Mouse (Mus musculus): Measurements from ENCODE around the gene Inpp5a. TPM values are rescaled to one million over a fixed set of nuclear protein-coding genes. Genes with fewer than 3 reads are reported as not detected.
"Not testable (repeated sequence)": the region's sequence is repeated elsewhere in the genome, so short reads cannot be mapped to it uniquely, and the experiment has no call there.

The Inpp5a gene
- total RNA-seq, 2 experiments from 2014 or later = 77.2 to 95.0 TPM

DNA sequence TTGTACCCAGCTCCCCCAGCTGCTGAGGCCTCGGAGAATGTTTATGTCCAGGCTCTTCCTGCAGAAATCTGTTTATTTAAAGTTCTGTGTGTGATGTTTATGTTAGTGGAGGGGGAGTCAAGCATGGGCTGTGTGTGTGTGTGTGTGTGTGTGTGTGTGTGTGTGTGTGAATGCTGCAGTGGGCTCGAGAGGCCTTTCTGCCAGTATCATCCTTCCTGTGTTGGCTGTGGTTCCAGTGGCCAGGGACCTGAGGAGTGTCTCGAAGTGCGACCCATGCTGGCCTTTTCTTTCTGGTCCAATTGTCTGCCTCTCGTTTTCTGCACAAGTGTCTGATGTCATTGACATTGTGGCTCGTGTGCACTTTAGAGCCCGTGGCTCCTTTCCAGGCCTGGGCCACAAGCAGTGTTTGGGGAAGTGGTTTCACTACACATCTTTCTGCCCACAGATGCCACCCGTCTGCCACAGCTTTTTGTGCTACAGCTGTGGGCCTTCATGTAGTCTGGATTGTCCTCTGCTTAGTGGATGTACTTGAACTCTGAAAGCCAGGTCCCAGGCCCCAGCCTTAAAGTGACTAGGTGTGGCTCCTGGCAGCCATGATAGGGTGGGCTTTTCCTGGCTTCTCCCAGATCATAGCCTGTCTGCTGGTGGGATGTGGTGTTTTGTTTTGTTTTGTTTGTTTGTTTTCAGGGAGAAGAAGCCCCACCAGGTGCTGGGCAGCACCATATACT is 23.5 kb downstream of the Inpp5a start:
- intact Hi-C loops (cut with DNase I) = no loop called here
- TF ChIP-seq CTCF (IDR thresholded peaks at IDR 0.05) = no peak
- peak overlapping the region; percentile 16; the same call in 1 of the 2 replicates for H3K27ac ChIP-seq
- DNase-seq = peak; percentile 39
- no peak overlapping the region for H3K4me3 ChIP-seq

- Histone ChIP-seq H3K27ac (no peak overlapping the region), H3K4me3 (no peak overlapping the region)
- peak; percentile 18 for DNase-seq
- intact Hi-C loops (cut with DNase I) = no loop called here
- no peak for TF ChIP-seq CTCF (IDR thresholded peaks at IDR 0.05)
These were observed 24.5 kb downstream of the Inpp5a start for GRCm38 (mm10) chr7:139413400-139413799.

- intact Hi-C loops (cut with DNase I) = no loop called here
- no peak for TF ChIP-seq CTCF (IDR thresholded peaks at IDR 0.05)
- Histone ChIP-seq H3K4me3 (no peak overlapping the region), H3K27ac (no peak overlapping the region; the same call in 1 of the 2 replicates)
- DNase-seq = peak; percentile 10
These were observed 26.8 kb downstream of the Inpp5a start for GRCm38 (mm10) chr7:139415616-139416225.

DNA sequence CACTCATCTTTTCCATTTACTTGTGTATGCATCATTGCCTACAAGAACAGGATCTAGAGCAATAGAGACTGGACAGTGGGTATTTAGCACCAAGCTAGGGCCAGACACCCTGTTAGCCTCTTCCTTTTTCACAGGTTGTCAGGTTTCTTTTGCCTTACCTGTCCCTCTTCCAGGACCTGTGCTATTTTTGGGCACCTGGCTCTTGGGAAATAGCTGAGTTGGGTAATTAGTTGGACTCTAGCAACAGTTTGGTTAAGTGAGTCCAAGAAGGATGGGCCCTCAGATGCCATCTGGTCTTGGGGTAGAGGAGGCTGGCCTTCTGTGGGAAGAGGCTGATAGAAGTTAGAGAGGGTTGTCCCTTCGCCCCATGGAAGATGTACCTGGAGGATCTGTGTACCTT is 29.5 kb downstream of the Inpp5a start:
- DNase-seq = peak; percentile 58
- no peak for TF ChIP-seq CTCF (IDR thresholded peaks at IDR 0.05)
- intact Hi-C loops (cut with DNase I) = no loop called here
- Histone ChIP-seq H3K4me3 (no peak overlapping the region), H3K27ac (no peak overlapping the region)

DNA sequence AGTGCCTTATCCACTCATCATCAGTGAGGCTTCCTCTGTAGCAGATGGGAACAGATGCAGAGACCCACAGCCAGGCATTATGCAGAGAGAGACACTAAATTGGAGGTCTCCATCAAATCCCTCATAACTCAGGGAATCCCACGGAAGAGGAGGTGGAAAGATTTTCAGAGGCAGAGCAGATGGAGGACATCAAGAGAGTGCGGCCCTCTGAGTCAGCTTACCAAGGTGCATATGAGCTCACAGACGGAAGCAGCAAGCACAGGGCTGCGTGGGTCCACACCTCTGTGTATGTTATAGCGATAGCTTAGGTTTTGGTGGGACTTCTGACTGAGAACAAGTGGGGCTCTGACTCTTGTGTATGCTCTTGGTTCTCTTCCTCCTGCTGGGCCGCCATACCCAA is 33.9 kb downstream of the Inpp5a start:
- intact Hi-C loops (cut with DNase I) = no loop called here
- Histone ChIP-seq H3K27ac (no peak overlapping the region), H3K4me3 (no peak overlapping the region)
- no peak for TF ChIP-seq CTCF (IDR thresholded peaks at IDR 0.05)
- DNase-seq = no peak

- no peak for TF ChIP-seq CTCF (IDR thresholded peaks at IDR 0.05)
- H3K4me3 ChIP-seq = peak overlapping the region; percentile 34; the same call in 1 of the 2 replicates
- intact Hi-C loops (cut with DNase I) = no loop called here
- DNase-seq = peak; percentile 60
- H3K27ac ChIP-seq = peak overlapping the region; percentile 81
These were observed 45.4 kb downstream of the Inpp5a start for GRCm38 (mm10) chr7:139434095-139434830.

GRCm38 (mm10) chr7:139434931-139435330 is 46.0 kb downstream of the Inpp5a start:
- DNase-seq; H3K4me3 ChIP-seq; intact Hi-C loops (cut with DNase I): not testable (repeated sequence)
- peak overlapping the region; percentile 81 for H3K27ac ChIP-seq

GRCm38 (mm10) chr7:139435749-139436148 is 46.8 kb downstream of the Inpp5a start:
- Histone ChIP-seq H3K27ac (peak overlapping the region; percentile 16), H3K4me3 (no peak overlapping the region)
- TF ChIP-seq CTCF (IDR thresholded peaks at IDR 0.05) = no peak
- no peak for DNase-seq
- intact Hi-C loops (cut with DNase I) = no loop called here

- no peak for TF ChIP-seq CTCF (IDR thresholded peaks at IDR 0.05)
- H3K4me3 ChIP-seq = no peak overlapping the region
- intact Hi-C loops (cut with DNase I) = no loop called here
- peak overlapping the region; percentile 5; the same call in 1 of the 2 replicates for H3K27ac ChIP-seq
- no peak for DNase-seq
These were observed 48.0 kb downstream of the Inpp5a start for GRCm38 (mm10) chr7:139436951-139437350.

GRCm38 (mm10) chr7:139437471-139437870 is 48.6 kb downstream of the Inpp5a start:
- no peak for TF ChIP-seq CTCF (IDR thresholded peaks at IDR 0.05)
- intact Hi-C loops (cut with DNase I) = no loop called here
- peak; percentile 17 for DNase-seq
- Histone ChIP-seq H3K4me3 (no peak overlapping the region), H3K27ac (no peak overlapping the region)

DNA sequence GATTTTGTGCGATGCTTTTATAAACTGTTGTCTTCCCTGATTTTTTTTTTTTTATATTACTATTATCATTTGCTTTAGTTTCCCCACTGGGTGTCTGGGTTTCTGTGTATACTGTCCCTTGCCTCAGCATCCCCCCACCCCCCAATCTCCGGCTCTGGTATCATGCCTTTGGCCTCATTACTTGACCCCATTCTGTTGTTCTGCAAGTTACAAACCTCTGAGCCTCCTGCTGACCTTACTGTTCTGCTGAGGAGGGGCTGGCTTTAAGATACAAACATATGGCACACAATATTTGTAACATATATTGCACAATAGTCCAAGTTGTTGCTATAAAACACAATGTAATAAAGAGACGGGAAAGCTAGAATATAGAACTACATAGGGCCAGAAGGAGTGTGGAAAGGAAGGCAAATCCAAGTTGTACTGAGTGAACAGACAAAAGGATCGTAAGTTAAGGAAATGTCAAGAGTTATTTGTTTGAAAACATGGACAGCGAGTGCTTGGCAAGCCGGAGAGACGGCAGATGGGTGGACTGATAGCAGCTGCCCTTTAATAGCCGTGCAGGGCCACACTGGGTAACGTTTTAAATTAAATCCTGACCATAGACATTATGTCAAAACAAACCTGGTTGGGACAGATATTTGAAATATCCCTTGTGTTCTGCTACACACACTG is 49.2 kb downstream of the Inpp5a start:
- peak; percentile 7 for DNase-seq
- TF ChIP-seq CTCF (IDR thresholded peaks at IDR 0.05) = no peak
- intact Hi-C loops (cut with DNase I) = no loop called here
- Histone ChIP-seq H3K27ac (no peak overlapping the region), H3K4me3 (no peak overlapping the region)

DNA sequence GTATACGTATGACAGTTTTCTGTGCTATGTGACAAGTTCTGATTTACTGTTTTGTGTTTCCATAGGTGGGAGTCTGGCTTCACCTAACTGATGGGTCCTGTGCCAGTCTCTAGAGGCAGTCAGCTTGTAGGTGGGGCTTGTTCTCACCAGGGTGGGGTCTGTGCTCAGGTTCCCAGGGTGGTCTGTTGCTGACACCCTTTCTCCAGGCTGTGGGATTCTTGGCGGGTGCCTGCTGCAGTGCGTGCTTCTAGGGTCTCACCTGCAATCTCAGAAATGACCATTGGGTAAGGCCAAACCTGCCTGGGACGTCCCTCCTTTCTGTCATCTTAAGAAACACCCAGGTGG is 49.7 kb downstream of the Inpp5a start:
- DNase-seq = peak; percentile 24
- intact Hi-C loops (cut with DNase I) = no loop called here
- no peak overlapping the region for H3K4me3 ChIP-seq
- no peak for TF ChIP-seq CTCF (IDR thresholded peaks at IDR 0.05)
- 0 out of 2 replicates have a peak overlapping the region, but pooled peaks have one; percentile 38 for H3K27ac ChIP-seq
